Mouse (Mus musculus) thymus, postnatal 10 days (tissue): ENCODE measurements around the gene Actr8.

ENCODE experiments used
- DNase-seq, 2 experiments: peaks; one replicate each; pipeline ENCODE4 v3.0.0; 2021; ENCODE audit warnings: low spot score in 2 of 2

Actr8 gene

GRCm38 (mm10) chr14:29996000-29996751, 18.0 kb downstream of the Actr8 start:
- DNase-seq, result no peak

DNA sequence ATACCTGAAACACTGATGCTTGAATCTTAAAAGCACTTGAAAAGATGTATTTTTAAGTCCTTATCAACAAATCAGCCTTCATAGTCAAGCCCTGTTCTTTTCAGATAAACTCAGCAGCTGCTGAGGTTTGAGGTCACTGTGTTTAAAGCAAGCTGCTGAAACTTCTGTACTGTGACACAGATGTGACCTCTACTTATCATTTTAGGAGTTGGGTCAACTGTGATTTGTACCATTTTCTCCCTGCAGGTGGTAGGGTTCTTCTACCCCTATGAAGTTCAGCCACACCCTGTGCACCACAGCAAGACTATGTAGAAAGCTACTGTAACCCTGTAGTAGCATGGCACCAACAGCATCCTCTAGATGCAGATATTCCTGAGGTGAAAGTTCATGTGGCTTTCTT, 19.2 kb downstream of the Actr8 start:
- DNase-seq, result no peak

GRCm38 (mm10) chr14:29998747-29999474, 20.8 kb downstream of the Actr8 start:
- DNase-seq, result no peak

GRCm38 (mm10) chr14:29999475-29999811, 21.3 kb downstream of the Actr8 start:
- no peak for DNase-seq

DNA sequence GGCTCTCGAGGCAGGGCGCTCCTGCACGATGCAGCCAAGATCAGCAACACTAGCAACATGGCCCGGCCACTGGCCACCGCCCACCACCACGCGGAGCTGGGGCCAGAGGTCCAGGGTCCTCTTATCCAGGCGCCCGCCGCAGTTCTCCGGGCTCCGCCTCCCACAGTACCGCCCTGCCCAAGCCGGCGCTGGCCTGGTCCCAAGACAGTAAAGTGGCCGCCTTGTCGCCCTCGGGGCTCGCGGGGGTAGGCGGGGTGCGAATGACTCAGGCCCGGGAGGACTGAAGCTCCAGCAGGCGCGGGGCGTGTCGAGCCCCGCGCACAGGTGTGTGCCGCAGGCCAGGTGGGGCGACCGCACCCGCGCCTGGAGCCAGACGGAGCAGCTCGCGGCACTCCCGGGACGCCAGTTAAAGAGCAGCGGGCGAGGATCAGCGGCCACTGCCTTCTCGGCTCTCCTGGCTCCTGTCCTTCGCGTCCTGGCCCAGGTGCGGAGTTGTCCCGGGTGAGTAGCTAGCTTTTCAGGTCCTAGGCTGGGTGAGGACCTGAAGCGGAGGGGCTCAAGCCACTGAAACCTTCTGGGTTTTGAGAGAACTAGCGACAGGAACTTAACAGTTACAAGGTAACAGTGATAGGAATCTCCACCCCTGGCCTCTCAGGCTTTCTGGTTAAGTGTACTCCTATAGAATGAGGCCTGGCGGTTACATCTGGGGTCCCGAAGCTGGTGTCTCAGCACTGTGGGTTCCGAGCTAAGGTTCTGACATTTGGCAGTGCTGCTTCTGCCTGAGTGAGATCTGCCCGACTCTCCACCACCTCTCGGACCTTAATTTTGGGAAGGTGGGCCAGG, 30.8 kb downstream of the Actr8 start, which contains the start of the genes Il17rb and Chdh:
Il17rb (minus strand) TSS at position 164 of the 843 bp plus-strand sequence.
Chdh (plus strand) TSS at position 291 of the 843 bp plus-strand sequence.
- peak; percentile 39 to 44 for DNase-seq

DNA sequence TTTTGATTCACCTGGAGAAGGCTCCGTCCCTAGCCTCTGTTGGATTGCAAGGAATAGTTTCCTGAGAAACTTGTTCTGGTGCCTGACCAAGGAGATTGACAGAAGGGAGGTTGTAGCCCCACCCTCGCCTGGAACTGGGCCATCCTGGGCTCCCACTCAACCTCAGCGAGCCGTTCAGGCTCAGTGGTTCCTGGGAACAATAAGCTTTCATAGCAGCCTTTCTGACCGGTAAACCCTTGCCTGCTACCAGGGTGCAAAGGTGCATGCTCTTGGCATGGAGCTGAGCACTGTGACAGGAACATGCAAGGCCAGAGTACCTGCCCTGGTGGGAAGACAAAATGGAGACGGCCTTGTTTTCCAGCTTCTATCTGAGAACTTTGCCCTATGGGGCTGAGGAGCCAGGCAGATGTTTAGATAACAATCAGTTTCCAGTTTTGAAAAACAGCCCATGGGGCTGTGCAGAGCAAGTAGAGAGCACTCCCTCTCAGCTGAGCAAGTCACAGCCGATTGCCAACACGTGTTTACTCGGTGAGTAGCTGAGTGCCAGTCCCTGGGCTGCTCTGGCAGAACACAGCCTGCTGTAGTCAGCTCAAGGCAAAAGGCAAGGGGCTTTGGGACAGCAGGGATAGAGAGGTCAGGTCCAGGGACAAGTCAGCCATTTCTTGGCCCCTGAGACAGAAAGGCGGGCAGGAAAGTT, 31.9 kb downstream of the Actr8 start:
- DNase-seq, result peak; percentile 51 to 54

- no peak for DNase-seq
These were observed 33.9 kb downstream of the Actr8 start for GRCm38 (mm10) chr14:30011886-30012560.

DNA sequence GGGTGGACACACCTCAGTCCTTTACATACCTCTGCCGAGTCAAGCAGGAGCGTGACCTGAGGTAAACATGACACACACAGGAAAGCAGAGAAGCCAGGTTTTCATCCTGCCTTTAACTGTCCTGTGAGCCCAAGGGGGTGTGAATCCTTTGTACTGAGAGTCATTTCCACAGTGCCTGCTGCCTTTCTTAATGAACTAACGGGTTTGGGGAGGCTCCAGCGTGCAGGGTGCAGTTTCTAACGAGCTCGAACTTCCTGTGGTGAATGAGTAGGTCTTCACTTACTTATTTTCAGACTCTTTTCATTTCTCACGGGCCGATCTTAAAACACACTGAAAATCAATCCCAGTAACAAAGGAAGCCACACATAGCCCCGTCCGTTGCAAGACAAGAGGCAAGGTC, 36.4 kb downstream of the Actr8 start:
- peak in 1 of 2 experiments; percentile 41 for DNase-seq

GRCm38 (mm10) chr14:30015008-30015407, 36.9 kb downstream of the Actr8 start:
- no peak for DNase-seq

DNA sequence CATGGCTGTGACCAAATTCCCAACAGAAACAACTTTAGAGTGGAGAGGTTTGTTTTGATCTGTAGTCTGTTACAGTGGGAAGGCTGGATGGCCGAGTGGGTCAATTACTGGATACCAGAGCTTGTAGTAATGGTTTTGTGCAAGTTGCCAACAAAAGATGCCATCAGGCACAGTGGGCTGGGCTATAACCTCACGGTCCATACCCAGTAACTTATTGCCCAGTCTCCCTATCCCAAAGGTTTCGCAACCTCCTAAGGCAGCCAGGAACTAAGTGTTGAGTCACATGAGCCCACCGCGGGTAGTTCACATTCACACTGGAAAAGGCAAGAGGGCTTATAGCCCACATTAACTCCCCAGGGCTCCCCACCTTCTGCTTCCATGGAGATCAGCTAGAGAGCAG, 38.5 kb downstream of the Actr8 start:
- no peak for DNase-seq

GRCm38 (mm10) chr14:30017794-30018462, 39.8 kb downstream of the Actr8 start:
- no peak for DNase-seq

GRCm38 (mm10) chr14:30018463-30018801, 40.3 kb downstream of the Actr8 start:
- DNase-seq, result no peak

DNA sequence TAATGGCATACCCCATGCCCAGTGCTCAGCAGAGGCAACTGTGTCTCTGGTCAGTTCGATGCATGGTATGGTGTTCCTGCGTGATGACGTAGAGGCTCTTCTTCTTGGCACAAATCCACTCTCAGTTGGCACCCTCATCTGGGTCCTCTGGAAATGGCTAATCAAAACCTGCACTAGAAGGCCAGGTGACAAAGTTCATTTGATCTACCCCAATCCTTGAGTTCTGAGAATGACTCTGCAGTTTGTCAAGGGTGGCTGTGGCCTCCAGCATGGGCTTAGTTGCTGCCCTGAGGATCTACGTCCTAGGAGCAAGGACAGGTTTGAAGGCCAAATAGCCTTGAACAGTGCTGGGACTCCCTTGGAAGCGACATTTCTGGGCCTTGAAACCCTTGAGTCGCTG, 40.7 kb downstream of the Actr8 start:
- no peak for DNase-seq

- no peak for DNase-seq
These were observed 41.2 kb downstream of the Actr8 start for GRCm38 (mm10) chr14:30019375-30019774.

GRCm38 (mm10) chr14:30019792-30020575, 41.8 kb downstream of the Actr8 start:
- no peak for DNase-seq

GRCm38 (mm10) chr14:30022471-30022870, 44.3 kb downstream of the Actr8 start:
- peak; percentile 35 for DNase-seq

DNA sequence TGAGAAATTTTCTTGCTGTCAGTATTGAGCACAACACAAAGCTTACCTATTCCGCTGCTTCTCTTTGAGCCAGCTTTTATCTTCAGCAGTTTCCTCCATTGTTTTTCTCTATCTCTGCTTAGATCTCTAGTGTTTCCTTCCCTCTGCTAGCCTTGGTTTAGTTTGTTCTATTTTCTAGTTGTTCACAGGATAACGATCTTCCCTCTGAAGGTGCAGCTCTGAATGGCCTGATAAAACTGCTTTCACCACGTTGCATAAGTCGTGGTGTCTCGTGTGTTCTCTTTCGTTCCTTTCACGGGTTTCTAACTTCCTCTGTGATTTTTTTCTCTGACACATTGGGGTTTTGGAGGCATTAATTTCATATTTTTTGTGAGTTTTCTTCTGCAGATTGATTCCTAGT, 46.2 kb downstream of the Actr8 start:
- peak in 1 of 2 experiments; percentile 29 for DNase-seq

- peak; percentile 61 to 86 for DNase-seq
These were observed 49.2 kb downstream of the Actr8 start for GRCm38 (mm10) chr14:30027378-30027777.

- DNase-seq, result no peak
These were observed 55.3 kb downstream of the Actr8 start for GRCm38 (mm10) chr14:30033405-30033804.

DNA sequence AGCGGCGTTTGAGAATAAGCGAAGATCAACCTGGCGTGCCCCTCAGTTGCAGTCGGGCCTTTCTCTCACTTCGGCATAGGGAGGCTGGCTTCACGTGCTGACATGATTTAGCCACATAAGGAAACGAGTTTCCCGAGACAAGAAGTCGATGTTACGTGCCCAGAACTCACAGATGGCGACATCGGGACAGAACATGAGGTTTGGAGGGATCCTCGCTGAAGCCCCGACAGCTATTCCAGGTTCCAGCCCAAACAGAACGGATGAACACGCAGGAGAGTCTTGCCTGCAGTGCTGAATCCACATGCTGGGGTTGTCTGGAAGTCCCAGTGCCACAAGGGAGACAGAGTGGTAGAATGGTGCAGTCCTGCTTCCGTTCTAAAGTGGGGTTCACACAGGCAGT, 60.3 kb downstream of the Actr8 start:
- no peak for DNase-seq
